Mouse (Mus musculus): ENCODE results near the gene Gm5934.
"Not testable (repeated sequence)": the region's sequence is repeated elsewhere in the genome, so short reads cannot be mapped to it uniquely, and the experiment has no call there.

Gm5934 gene

GRCm38 (mm10) chrX:24500660-24501059 lies at the start of gene Gm5934:
Gm5934 (minus strand) TSS chrX:24500760.
- not testable (repeated sequence) for DNase-seq (ENCODE audit: low read depth, low spot score)
